Mouse (Mus musculus): ENCODE results near the gene Steap2. TPM values are rescaled to one million over a fixed set of nuclear protein-coding genes. Genes with fewer than 3 reads are reported as not detected.
A peak's percentile ranks its signal among the peaks of the same experiment; 100 is the strongest.

The Steap2 gene
- 7.5 and 9.5 TPM in 2 replicates for polyA plus RNA-seq (2014; fragmentation: Nextera tagmentation; extraction: Ambion mirVana)

DNA sequence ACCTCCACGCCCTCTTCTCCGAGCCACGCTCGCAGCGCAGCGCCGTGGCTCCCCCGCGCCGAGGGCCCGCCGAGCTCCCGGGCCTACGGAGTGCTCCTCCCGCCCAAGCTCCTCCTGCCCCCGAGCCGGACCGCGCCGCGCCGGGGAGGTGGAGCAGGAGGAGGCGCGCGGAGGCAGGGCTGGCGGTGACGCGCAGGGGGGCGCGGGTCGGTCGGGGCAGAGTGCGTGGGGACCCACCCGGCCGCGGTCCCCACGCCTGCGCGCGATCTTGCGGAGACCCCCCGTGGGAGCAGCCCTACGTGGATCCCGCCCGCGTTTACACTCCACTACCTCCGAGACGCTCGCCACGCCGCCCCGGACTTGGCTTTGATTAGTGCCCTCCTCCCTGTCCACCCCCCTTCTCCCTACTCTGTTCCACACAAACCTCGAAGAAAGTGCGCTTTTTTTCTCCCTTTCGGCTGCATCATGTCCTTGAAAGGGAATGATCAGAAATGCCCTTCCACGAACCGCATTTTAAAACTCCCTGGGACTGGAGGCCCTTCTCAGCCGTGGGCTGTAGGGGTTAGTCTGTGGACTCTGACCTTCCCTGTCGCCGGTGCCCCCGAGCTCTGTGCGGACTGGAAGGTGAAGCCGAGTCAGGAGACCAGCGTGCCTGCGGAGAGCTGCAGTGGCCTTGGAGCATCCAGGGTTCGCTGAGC, at the start of gene Steap2:
Steap2 (minus strand) TSS at position 623 of the 698 bp plus-strand sequence.
- no peak within 1 kb of the TSS for H3K27ac ChIP-seq (ENCODE audit: low read depth, low read length)
- H3K4me1 ChIP-seq (ENCODE audit: control insufficient read depth, insufficient read depth, low read length): peaks cover 6% of the 10 kb centered on the region; the same call in 1 of the 2 replicates
- H3K9me3 ChIP-seq (ENCODE audit: control insufficient read depth, low read length): no peaks in the 10 kb centered on the region
- peak within 1 kb of the TSS; percentile 78 for H3K9ac ChIP-seq (replicated peaks; ENCODE audit: low read depth, low read length)
- H3K27me3 ChIP-seq (ENCODE audit: control insufficient read depth, insufficient read depth, low read length): peaks cover 2% of the 10 kb centered on the region; the same call in 1 of the 2 replicates
- WGBS: 2% methylated on average over 40 of the region's 66 CpGs
- peak within 1 kb of the TSS; percentile 89 for H3K4me2 ChIP-seq (ENCODE audit: low read depth, low read length)
- H3K4me3 ChIP-seq (ENCODE audit: low read depth, low read length): peak within 1 kb of the TSS; percentile 80
- H3K36me3 ChIP-seq (ENCODE audit: control insufficient read depth, insufficient read depth, low read length): no peaks in the 10 kb centered on the region
- peak; percentile 90 for ATAC-seq (ENCODE audit: low read depth)

DNA sequence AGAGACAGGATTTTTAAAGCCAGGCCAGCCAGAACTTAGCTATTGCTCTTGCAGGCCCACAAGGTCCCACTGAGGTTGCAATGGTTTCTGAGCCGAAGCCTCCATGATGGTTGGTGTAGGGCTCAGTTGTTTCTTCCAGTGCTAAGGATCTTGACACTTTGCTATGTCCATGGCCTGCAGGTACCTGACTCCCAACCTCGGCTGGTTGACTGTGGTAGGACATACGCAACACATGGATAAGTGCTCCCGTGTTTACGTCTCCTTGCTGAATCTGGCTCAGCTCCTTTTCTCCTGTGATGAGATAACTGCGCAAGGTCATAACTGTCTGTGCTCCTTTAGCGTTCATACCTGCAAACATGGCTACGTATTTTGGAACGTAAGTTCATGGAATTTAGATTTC, 40.1 kb upstream of the Steap2 start:
- Histone ChIP-seq H3K4me3 (ENCODE audit: low read depth, low read length) (no peak overlapping the region), H3K9me3 (ENCODE audit: control insufficient read depth, low read length) (no peaks in the 10 kb centered on the region), H3K9ac (replicated peaks; ENCODE audit: low read depth, low read length) (no peak overlapping the region), H3K4me1 (ENCODE audit: control insufficient read depth, insufficient read depth, low read length) (no peaks in the 10 kb centered on the region), H3K27me3 (ENCODE audit: control insufficient read depth, insufficient read depth, low read length) (no peaks in the 10 kb centered on the region), H3K4me2 (ENCODE audit: low read depth, low read length) (no peak overlapping the region), H3K27ac (ENCODE audit: low read depth, low read length) (no peak overlapping the region), H3K36me3 (ENCODE audit: control insufficient read depth, insufficient read depth, low read length) (no peaks in the 10 kb centered on the region)
- ATAC-seq (ENCODE audit: low read depth): no peak
- WGBS: 95% methylated on average over 9 of the region's 9 CpGs

DNA sequence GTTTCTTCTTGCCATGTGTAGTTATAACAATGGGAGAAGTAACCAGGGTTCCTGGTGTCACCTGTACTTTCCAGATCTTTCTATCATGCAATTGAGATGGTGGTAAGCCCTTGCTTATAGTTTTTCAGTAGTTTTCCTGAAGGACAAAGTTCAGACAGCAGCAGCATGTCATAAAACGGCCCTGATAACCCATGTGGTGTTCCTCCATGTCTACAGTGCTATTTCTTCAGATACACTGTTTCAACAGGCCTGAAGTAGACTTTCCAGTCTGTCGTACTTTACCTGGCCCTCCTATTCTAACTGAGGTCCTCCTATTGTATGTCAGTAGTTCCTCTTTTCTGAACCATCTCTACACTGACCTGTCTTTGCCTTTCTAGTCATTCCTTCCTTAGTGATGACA, 38.5 kb upstream of the Steap2 start:
- WGBS: 78% methylated on average over 2 of the region's 2 CpGs
- no peaks in the 10 kb centered on the region for H3K27me3 ChIP-seq (ENCODE audit: control insufficient read depth, insufficient read depth, low read length)
- no peaks in the 10 kb centered on the region for H3K36me3 ChIP-seq (ENCODE audit: control insufficient read depth, insufficient read depth, low read length)
- no peak overlapping the region for H3K4me2 ChIP-seq (ENCODE audit: low read depth, low read length)
- no peak overlapping the region for H3K27ac ChIP-seq (ENCODE audit: low read depth, low read length)
- no peak overlapping the region for H3K9ac ChIP-seq (replicated peaks; ENCODE audit: low read depth, low read length)
- H3K9me3 ChIP-seq (ENCODE audit: control insufficient read depth, low read length): no peaks in the 10 kb centered on the region
- ATAC-seq (ENCODE audit: low read depth): no peak
- H3K4me1 ChIP-seq (ENCODE audit: control insufficient read depth, insufficient read depth, low read length): no peaks in the 10 kb centered on the region
- H3K4me3 ChIP-seq (ENCODE audit: low read depth, low read length): no peak overlapping the region

DNA sequence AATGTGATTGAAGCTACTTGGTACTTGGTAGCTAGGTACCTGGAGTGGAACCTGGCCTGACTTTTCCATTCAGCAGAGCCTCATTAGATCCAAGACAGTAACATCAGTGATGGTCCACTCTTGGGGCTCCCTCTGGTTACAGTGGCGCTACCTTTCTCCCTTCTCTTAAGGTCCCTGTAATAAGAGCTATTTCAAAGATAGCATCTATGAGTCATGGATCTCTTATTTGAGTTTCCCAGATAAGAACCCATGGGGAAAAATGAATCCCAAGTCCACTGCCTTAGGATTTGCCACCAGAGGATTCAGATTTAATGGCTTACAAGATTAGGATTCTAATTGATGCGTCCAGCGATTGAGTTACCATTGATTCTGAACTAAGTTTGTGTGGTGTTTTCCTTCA, 37.8 kb upstream of the Steap2 start:
- Histone ChIP-seq H3K36me3 (ENCODE audit: control insufficient read depth, insufficient read depth, low read length) (no peaks in the 10 kb centered on the region), H3K9ac (replicated peaks; ENCODE audit: low read depth, low read length) (no peak overlapping the region), H3K4me1 (ENCODE audit: control insufficient read depth, insufficient read depth, low read length) (no peaks in the 10 kb centered on the region), H3K4me2 (ENCODE audit: low read depth, low read length) (no peak overlapping the region), H3K27me3 (ENCODE audit: control insufficient read depth, insufficient read depth, low read length) (no peaks in the 10 kb centered on the region), H3K9me3 (ENCODE audit: control insufficient read depth, low read length) (no peaks in the 10 kb centered on the region), H3K4me3 (ENCODE audit: low read depth, low read length) (no peak overlapping the region), H3K27ac (ENCODE audit: low read depth, low read length) (no peak overlapping the region)
- no peak for ATAC-seq (ENCODE audit: low read depth)
- WGBS: 87% methylated on average over 3 of the region's 3 CpGs

DNA sequence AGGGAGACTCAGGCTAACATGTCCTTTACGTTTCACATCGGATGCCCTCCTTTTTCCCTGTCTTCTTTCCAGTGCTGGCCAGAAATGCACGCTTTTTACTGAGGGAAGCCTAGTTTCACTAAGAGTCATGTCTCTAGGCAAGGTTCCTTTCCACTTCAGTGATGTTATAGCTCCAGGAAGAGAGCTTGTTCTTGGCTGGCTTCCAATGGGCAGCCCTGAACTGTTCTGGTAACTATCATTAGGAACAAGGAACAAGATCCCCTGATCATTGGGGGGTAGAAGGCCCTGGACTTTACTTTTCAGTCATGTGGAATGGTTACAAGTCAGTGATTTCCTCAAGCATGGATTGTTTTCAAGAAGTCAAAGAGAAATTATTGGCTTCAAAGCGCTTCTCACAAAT, 35.5 kb upstream of the Steap2 start:
- Histone ChIP-seq H3K9ac (replicated peaks; ENCODE audit: low read depth, low read length) (no peak overlapping the region), H3K4me2 (ENCODE audit: low read depth, low read length) (no peak overlapping the region), H3K4me1 (ENCODE audit: control insufficient read depth, insufficient read depth, low read length) (no peaks in the 10 kb centered on the region), H3K9me3 (ENCODE audit: control insufficient read depth, low read length) (no peaks in the 10 kb centered on the region), H3K4me3 (ENCODE audit: low read depth, low read length) (no peak overlapping the region), H3K27me3 (ENCODE audit: control insufficient read depth, insufficient read depth, low read length) (no peaks in the 10 kb centered on the region), H3K36me3 (ENCODE audit: control insufficient read depth, insufficient read depth, low read length) (no peaks in the 10 kb centered on the region), H3K27ac (ENCODE audit: low read depth, low read length) (no peak overlapping the region)
- no peak for ATAC-seq (ENCODE audit: low read depth)
- WGBS: 91% methylated on average over 4 of the region's 4 CpGs

DNA sequence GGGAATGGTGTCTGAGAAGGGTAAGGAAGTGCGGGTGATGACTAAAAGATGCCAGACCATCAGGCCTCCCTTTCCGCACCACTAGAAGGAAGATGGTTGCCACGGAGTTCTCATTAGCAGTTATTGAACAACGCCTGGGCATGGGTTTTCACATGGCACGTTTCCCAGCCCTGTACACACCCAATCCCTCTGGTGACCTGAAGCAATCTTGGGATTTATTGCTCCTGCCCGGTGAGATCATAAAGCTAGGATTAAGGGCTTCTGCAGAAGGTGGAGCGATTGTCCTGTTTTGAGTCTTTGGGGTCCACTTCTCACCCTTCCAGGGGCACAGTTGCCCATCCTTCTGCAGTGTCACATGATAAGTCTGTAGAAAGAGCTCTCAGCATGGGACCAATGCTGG, 27.8 kb upstream of the Steap2 start:
- Histone ChIP-seq H3K27me3 (ENCODE audit: control insufficient read depth, insufficient read depth, low read length) (no peaks in the 10 kb centered on the region), H3K4me2 (ENCODE audit: low read depth, low read length) (no peak overlapping the region), H3K4me3 (ENCODE audit: low read depth, low read length) (no peak overlapping the region), H3K4me1 (ENCODE audit: control insufficient read depth, insufficient read depth, low read length) (no peaks in the 10 kb centered on the region), H3K27ac (ENCODE audit: low read depth, low read length) (no peak overlapping the region), H3K9ac (replicated peaks; ENCODE audit: low read depth, low read length) (no peak overlapping the region), H3K9me3 (ENCODE audit: control insufficient read depth, low read length) (no peaks in the 10 kb centered on the region), H3K36me3 (ENCODE audit: control insufficient read depth, insufficient read depth, low read length) (no peaks in the 10 kb centered on the region)
- 68% methylated on average over 7 of the region's 7 CpGs for whole genome bisulfite sequencing
- ATAC-seq (ENCODE audit: low read depth): no peak

DNA sequence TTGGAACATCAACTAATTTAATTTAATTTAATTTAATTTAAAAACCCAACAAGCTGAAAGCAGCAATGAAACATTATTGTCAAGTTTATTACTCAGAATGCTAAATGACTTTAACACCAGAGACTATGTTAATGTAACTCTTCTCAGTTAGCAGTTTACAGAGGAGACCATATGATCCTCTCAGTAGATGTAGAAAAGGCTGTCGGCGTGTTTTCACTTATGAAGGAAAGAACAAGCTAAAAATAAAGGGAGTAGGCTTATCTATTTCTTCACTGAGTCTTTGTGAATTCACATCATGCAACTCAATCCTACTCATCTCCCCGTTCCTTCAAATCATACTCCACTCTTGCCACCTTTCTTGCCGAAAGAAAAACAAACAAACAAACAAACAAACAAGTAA, 16.7 kb upstream of the Steap2 start:
- Histone ChIP-seq H3K27me3 (ENCODE audit: control insufficient read depth, insufficient read depth, low read length) (no peaks in the 10 kb centered on the region), H3K4me3 (ENCODE audit: low read depth, low read length) (no peak overlapping the region), H3K9ac (replicated peaks; ENCODE audit: low read depth, low read length) (no peak overlapping the region), H3K36me3 (ENCODE audit: control insufficient read depth, insufficient read depth, low read length) (no peaks in the 10 kb centered on the region), H3K4me1 (ENCODE audit: control insufficient read depth, insufficient read depth, low read length) (no peaks in the 10 kb centered on the region), H3K4me2 (ENCODE audit: low read depth, low read length) (no peak overlapping the region), H3K27ac (ENCODE audit: low read depth, low read length) (no peak overlapping the region), H3K9me3 (ENCODE audit: control insufficient read depth, low read length) (no peaks in the 10 kb centered on the region)
- 88% methylated on average over 4 of the region's 4 CpGs for WGBS
- ATAC-seq (ENCODE audit: low read depth): no peak

DNA sequence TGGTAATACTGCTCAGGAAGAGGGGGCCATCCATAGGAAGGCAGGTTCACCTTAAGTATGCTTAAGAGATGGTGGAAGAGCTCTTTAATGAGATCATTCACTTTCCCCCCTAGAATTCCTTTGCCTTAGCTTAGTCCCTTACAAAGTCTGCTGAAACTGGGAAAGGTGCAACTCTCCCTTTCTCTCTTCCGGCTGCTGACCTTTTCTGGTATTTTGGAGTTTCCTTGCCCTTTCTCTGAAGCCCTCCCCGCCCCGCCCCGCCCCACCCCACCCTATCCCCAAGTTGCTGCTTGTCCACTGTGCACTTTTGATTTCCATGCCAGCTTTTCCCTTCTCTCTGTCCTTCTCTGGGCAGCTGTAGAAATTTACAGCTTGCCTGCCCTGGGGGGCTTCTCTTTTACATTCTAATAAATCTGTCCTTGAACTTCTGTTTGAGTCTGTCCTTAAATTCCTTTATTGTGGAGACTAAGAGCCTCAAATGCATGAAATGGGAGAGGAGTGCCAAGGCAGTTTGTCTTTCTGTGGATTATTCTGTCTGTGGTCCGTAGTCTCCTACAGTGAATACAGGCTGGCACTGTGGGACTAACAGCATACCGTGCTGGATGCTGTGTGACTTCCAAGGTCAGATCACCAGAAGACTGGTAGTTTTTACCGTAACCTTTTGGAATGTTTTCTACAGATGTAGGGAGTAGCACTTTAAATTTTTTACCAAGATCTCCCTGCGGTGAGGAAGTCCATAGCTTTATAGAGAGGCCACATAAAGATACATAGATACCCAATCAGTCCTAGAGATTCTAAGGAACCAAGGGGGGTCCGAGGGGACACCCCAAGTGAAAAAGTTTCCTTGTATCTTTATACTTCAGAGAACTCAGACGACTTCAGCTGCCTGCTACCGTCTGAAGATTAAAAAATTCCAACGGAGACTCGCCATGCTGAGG, 13.2 kb upstream of the Steap2 start:
- Histone ChIP-seq H3K36me3 (ENCODE audit: control insufficient read depth, insufficient read depth, low read length) (no peaks in the 10 kb centered on the region), H3K27me3 (ENCODE audit: control insufficient read depth, insufficient read depth, low read length) (no peaks in the 10 kb centered on the region), H3K4me1 (ENCODE audit: control insufficient read depth, insufficient read depth, low read length) (no peaks in the 10 kb centered on the region), H3K27ac (ENCODE audit: low read depth, low read length) (no peak overlapping the region), H3K9me3 (ENCODE audit: control insufficient read depth, low read length) (no peaks in the 10 kb centered on the region), H3K9ac (replicated peaks; ENCODE audit: low read depth, low read length) (no peak overlapping the region), H3K4me2 (ENCODE audit: low read depth, low read length) (no peak overlapping the region), H3K4me3 (ENCODE audit: low read depth, low read length) (no peak overlapping the region)
- ATAC-seq (ENCODE audit: low read depth): peak; percentile 60; the same call in 1 of the 2 replicates
- WGBS: 44% methylated on average over 13 of the region's 13 CpGs

DNA sequence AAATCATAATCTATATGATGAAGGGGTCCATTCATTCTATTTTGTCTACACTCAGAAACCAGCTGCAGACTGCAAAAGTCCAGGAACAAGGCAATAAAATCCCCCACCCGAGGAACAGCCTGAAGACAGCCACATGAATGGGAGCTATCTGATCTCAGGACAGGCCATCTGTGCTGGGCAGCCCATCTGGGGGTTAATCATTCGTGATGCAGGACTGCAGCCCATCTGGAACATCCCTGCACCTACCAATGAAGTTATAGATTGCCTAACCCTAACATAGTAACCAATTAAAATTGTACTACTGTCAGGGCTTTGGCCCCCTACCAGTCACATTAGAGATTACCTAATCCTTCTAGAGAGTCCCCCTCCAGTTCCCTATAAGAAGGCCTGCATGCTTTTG, 10.6 kb upstream of the Steap2 start:
- no peak for ATAC-seq (ENCODE audit: low read depth)
- no peak overlapping the region for H3K27ac ChIP-seq (ENCODE audit: low read depth, low read length)
- no peak overlapping the region for H3K4me3 ChIP-seq (ENCODE audit: low read depth, low read length)
- no peaks in the 10 kb centered on the region for H3K4me1 ChIP-seq (ENCODE audit: control insufficient read depth, insufficient read depth, low read length)
- no peak overlapping the region for H3K4me2 ChIP-seq (ENCODE audit: low read depth, low read length)
- H3K36me3 ChIP-seq (ENCODE audit: control insufficient read depth, insufficient read depth, low read length): no peaks in the 10 kb centered on the region
- H3K9me3 ChIP-seq (ENCODE audit: control insufficient read depth, low read length): no peaks in the 10 kb centered on the region
- WGBS: 25% methylated on average over 2 of the region's 2 CpGs
- H3K27me3 ChIP-seq (ENCODE audit: control insufficient read depth, insufficient read depth, low read length): no peaks in the 10 kb centered on the region
- H3K9ac ChIP-seq (replicated peaks; ENCODE audit: low read depth, low read length): no peak overlapping the region

Measured in neural tube, embryonic 14.5 days (tissue).